Mouse (Mus musculus) hindbrain, embryonic 12.5 days (tissue): ENCODE measurements at regions not wholly inside any gene's neighbourhood (a gene's known extent, or its start where the extent isn't known, plus 50 kb on each side); places are given as distances from the start of the nearest gene placed in this dataset.

Experiments used
- ATAC-seq: fragments of 200-750 bp; cut with Nextera tagmentation; 2 replicates; pipeline ENCODE4 v1.8.0; 2017; ENCODE audit warnings: moderate TSS enrichment; ENCODE audit not compliant: low FRiP score
- H3K27ac ChIP-seq: fragments of 300-500 bp; sonication (generic); 2 replicates; pipeline ENCODE4 v1.5.1; 2016; ENCODE audit warnings: mild to moderate bottlenecking
- H3K27me3 ChIP-seq: fragments of 300-500 bp; sonication (generic); 2 replicates; pipeline ENCODE4 v1.6.1; 2016; ENCODE audit warnings: mild to moderate bottlenecking
- H3K36me3 ChIP-seq: fragments of 300-500 bp; sonication (generic); 2 replicates; pipeline ENCODE4 v1.6.1; 2016; ENCODE audit warnings: mild to moderate bottlenecking
- H3K4me1 ChIP-seq: fragments of 300-500 bp; sonication (generic); 2 replicates; pipeline ENCODE4 v1.6.1; 2016
- H3K4me2 ChIP-seq: fragments of 300-500 bp; sonication (generic); replicated peaks from 2 replicates; pipeline ENCODE4 v1.6.1; 2016; ENCODE audit warnings: mild to moderate bottlenecking
- H3K4me3 ChIP-seq: fragments of 300-500 bp; sonication (generic); 2 replicates; pipeline ENCODE4 v1.5.1; 2016; ENCODE audit warnings: mild to moderate bottlenecking
- H3K9ac ChIP-seq: fragments of 300-500 bp; sonication (generic); 2 replicates; pipeline ENCODE4 v1.6.1; 2016; ENCODE audit warnings: mild to moderate bottlenecking, moderate library complexity
- H3K9me3 ChIP-seq: fragments of 300-500 bp; sonication (generic); replicated peaks from 2 replicates; pipeline ENCODE4 v1.6.1; 2016; ENCODE audit warnings: mild to moderate bottlenecking
- whole genome bisulfite sequencing: fragments of 180-500 bp; shearing (Covaris S2); methylation state at CpG from one replicate; pipeline ENCODE4 v1.1.7; 2016; 5-methylcytosine and 5-hydroxymethylcytosine counted together

GRCm38 (mm10) chr5:111578977-111579727, 154.6 kb upstream of the Gm26897 start:
- peak; percentile 24; the same call in 1 of the 2 replicates for ATAC-seq
- peak overlapping the region; percentile 11; the same call in 1 of the 2 replicates for H3K4me2 ChIP-seq

GRCm38 (mm10) chr5:111580870-111581771, 152.6 kb upstream of the Gm26897 start:
- ATAC-seq: peak; percentile 77
- Histone ChIP-seq H3K27ac (peak overlapping the region; percentile 90), H3K9ac (peak overlapping the region; percentile 53), H3K4me3 (peak overlapping the region; percentile 30), H3K27me3 (no peaks in the 10 kb centered on the region), H3K4me2 (peak overlapping the region; percentile 55), H3K9me3 (no peaks in the 10 kb centered on the region), H3K4me1 (peaks cover 76% of the 10 kb centered on the region), H3K36me3 (no peaks in the 10 kb centered on the region)
- whole genome bisulfite sequencing: under 1% methylated on average over 31 of the region's 31 CpGs

More at GRCm38 (mm10) chr5:111578977-111579727, 154.6 kb upstream of the Gm26897 start:
- no peak overlapping the region for H3K4me3 ChIP-seq
- H3K36me3 ChIP-seq: no peaks in the 10 kb centered on the region
- no peaks in the 10 kb centered on the region for H3K9me3 ChIP-seq
- H3K9ac ChIP-seq: peak overlapping the region; percentile 32; the same call in 1 of the 2 replicates
- no peaks in the 10 kb centered on the region for H3K27me3 ChIP-seq
- WGBS: 6% methylated on average over 12 of the region's 12 CpGs
- H3K4me1 ChIP-seq: peaks cover 87% of the 10 kb centered on the region
- H3K27ac ChIP-seq: peak overlapping the region; percentile 80

GRCm38 (mm10) chr5:111582004-111582403, 151.7 kb upstream of the Gm26897 start:
- 18% methylated on average over 9 of the region's 9 CpGs for WGBS
- Histone ChIP-seq H3K4me1 (peaks cover 73% of the 10 kb centered on the region), H3K4me2 (peak overlapping the region; percentile 55), H3K27me3 (no peaks in the 10 kb centered on the region), H3K36me3 (no peaks in the 10 kb centered on the region), H3K4me3 (peak overlapping the region; percentile 30), H3K9me3 (no peaks in the 10 kb centered on the region), H3K27ac (peak overlapping the region; percentile 90), H3K9ac (peak overlapping the region; percentile 53; the same call in 1 of the 2 replicates)
- no peak for ATAC-seq

- WGBS: 17% methylated on average over 4 of the region's 4 CpGs
- peaks cover 48% of the 10 kb centered on the region for H3K4me1 ChIP-seq
- no peak overlapping the region for H3K4me3 ChIP-seq
- H3K27me3 ChIP-seq: no peaks in the 10 kb centered on the region
- peak; percentile 32; the same call in 1 of the 2 replicates for ATAC-seq
- H3K4me2 ChIP-seq: no peak overlapping the region
- peak overlapping the region; percentile 72 for H3K27ac ChIP-seq
- H3K9me3 ChIP-seq: no peaks in the 10 kb centered on the region
- H3K9ac ChIP-seq: peak overlapping the region; percentile 41; the same call in 1 of the 2 replicates
- no peaks in the 10 kb centered on the region for H3K36me3 ChIP-seq
Measured at GRCm38 (mm10) chr5:111590619-111591081, 143.1 kb upstream of the Gm26897 start.

GRCm38 (mm10) chr5:111592807-111593206, 140.9 kb upstream of the Gm26897 start:
- no peak for ATAC-seq
- H3K4me1 ChIP-seq: peaks cover 57% of the 10 kb centered on the region
- H3K4me2 ChIP-seq: no peak overlapping the region
- H3K27ac ChIP-seq: 0 out of 2 replicates have a peak overlapping the region, but pooled peaks have one; percentile 35
- no peaks in the 10 kb centered on the region for H3K36me3 ChIP-seq
- no peak overlapping the region for H3K9ac ChIP-seq
- no peaks in the 10 kb centered on the region for H3K9me3 ChIP-seq
- 67% methylated on average over 4 of the region's 4 CpGs for WGBS
- H3K27me3 ChIP-seq: no peaks in the 10 kb centered on the region
- no peak overlapping the region for H3K4me3 ChIP-seq

GRCm38 (mm10) chr5:111594111-111594510, 139.6 kb upstream of the Gm26897 start:
- Histone ChIP-seq H3K9me3 (no peaks in the 10 kb centered on the region), H3K9ac (no peak overlapping the region), H3K4me1 (peaks cover 62% of the 10 kb centered on the region), H3K4me3 (no peak overlapping the region), H3K36me3 (no peaks in the 10 kb centered on the region), H3K27ac (peak overlapping the region; percentile 83), H3K4me2 (no peak overlapping the region), H3K27me3 (no peaks in the 10 kb centered on the region)
- 85% methylated on average over 5 of the region's 5 CpGs for WGBS
- no peak for ATAC-seq

GRCm38 (mm10) chr5:111595438-111595837, 138.3 kb upstream of the Gm26897 start:
- WGBS: 26% methylated on average over 12 of the region's 12 CpGs
- no peak overlapping the region for H3K4me3 ChIP-seq
- H3K9me3 ChIP-seq: no peaks in the 10 kb centered on the region
- peaks cover 64% of the 10 kb centered on the region for H3K4me1 ChIP-seq
- no peaks in the 10 kb centered on the region for H3K27me3 ChIP-seq
- H3K36me3 ChIP-seq: no peaks in the 10 kb centered on the region
- no peak overlapping the region for H3K9ac ChIP-seq
- ATAC-seq: peak; percentile 86
- peak overlapping the region; percentile 83 for H3K27ac ChIP-seq
- no peak overlapping the region for H3K4me2 ChIP-seq

GRCm38 (mm10) chr5:111597733-111598132, 136.0 kb upstream of the Gm26897 start:
- WGBS: 6% methylated on average over 2 of the region's 2 CpGs
- ATAC-seq: no peak
- peaks cover 69% of the 10 kb centered on the region for H3K4me1 ChIP-seq

GRCm38 (mm10) chr5:111601711-111602521, 131.8 kb upstream of the Gm26897 start:
- 0 out of 2 replicates have a peak, but pooled peaks cover 2% of the 10 kb centered on the region for H3K27me3 ChIP-seq
- H3K36me3 ChIP-seq: no peaks in the 10 kb centered on the region
- H3K27ac ChIP-seq: 0 out of 2 replicates have a peak overlapping the region, but pooled peaks have one; percentile 57
- WGBS: 61% methylated on average over 23 of the region's 26 CpGs
- no peak overlapping the region for H3K4me3 ChIP-seq
- peaks cover 40% of the 10 kb centered on the region for H3K4me1 ChIP-seq
- H3K9ac ChIP-seq: no peak overlapping the region
- H3K9me3 ChIP-seq: no peaks in the 10 kb centered on the region
- H3K4me2 ChIP-seq: no peak overlapping the region
- ATAC-seq: 0 out of 2 replicates have a peak, but pooled peaks have one; percentile 18

More at GRCm38 (mm10) chr5:111597733-111598132, 136.0 kb upstream of the Gm26897 start:
- no peaks in the 10 kb centered on the region for H3K27me3 ChIP-seq
- peak overlapping the region; percentile 14; the same call in 1 of the 2 replicates for H3K27ac ChIP-seq
- H3K4me3 ChIP-seq: no peak overlapping the region
- H3K36me3 ChIP-seq: no peaks in the 10 kb centered on the region
- no peak overlapping the region for H3K9ac ChIP-seq
- H3K4me2 ChIP-seq: no peak overlapping the region
- H3K9me3 ChIP-seq: no peaks in the 10 kb centered on the region

- Histone ChIP-seq H3K4me3 (no peak overlapping the region), H3K27ac (no peak overlapping the region), H3K27me3 (no peaks in the 10 kb centered on the region), H3K9me3 (0 out of 2 replicates have a peak, but pooled peaks cover 3% of the 10 kb centered on the region), H3K36me3 (no peaks in the 10 kb centered on the region), H3K4me2 (no peak overlapping the region), H3K9ac (no peak overlapping the region), H3K4me1 (peaks cover 12% of the 10 kb centered on the region)
- ATAC-seq: no peak
- WGBS: 47% methylated on average over 1 of the region's 1 CpGs
Measured at GRCm38 (mm10) chr5:111613687-111614086, 120.0 kb upstream of the Gm26897 start.

- Histone ChIP-seq H3K27ac (no peak overlapping the region), H3K36me3 (no peaks in the 10 kb centered on the region), H3K9me3 (no peaks in the 10 kb centered on the region), H3K27me3 (peaks cover 2% of the 10 kb centered on the region; the same call in 1 of the 2 replicates), H3K4me1 (peaks cover 10% of the 10 kb centered on the region), H3K4me3 (no peak overlapping the region), H3K4me2 (no peak overlapping the region), H3K9ac (no peak overlapping the region)
- 32% methylated on average over 9 of the region's 9 CpGs for WGBS
- no peak for ATAC-seq
Measured at GRCm38 (mm10) chr5:111619974-111620373, 113.8 kb upstream of the Gm26897 start.
